Mouse (Mus musculus) MEL (cell line): ENCODE results near the gene Dennd6a. TPM values are rescaled to one million over a fixed set of nuclear protein-coding genes. Genes with fewer than 3 reads are reported as not detected.

ENCODE experiments used
- DNase-seq: peaks from one replicate; pipeline ENCODE4 v3.0.0; 2011; ENCODE audit warnings: low read depth, low spot score
- H3K27ac ChIP-seq: 2 replicates; pipeline ENCODE4 v1.5.1; 2012; ENCODE audit warnings: low read depth, mild to moderate bottlenecking, control low read depth, low read length, moderate library complexity; ENCODE audit not compliant: control insufficient read depth
- H3K27me3 ChIP-seq, 2 experiments: fragments of 150-350 bp in 1 of 2; sonication (generic) in 1 of 2; 2 replicates each; pipeline ENCODE4 v1.6.1; 2012; ENCODE audit warnings: low read length in 2 of 2, mild to moderate bottlenecking in 2 of 2, improper control_type of control experiment in 1 of 2, moderate library complexity in 1 of 2; ENCODE audit not compliant: insufficient read depth in 2 of 2, control insufficient read depth in 1 of 2
- H3K36me3 ChIP-seq, 2 experiments: 2 replicates each; pipeline ENCODE4 v1.6.1; 2012 to 2014; ENCODE audit warnings: low read length in 2 of 2, improper control_type of control experiment in 1 of 2, inconsistent platforms in 1 of 2, mild to moderate bottlenecking in 1 of 2; ENCODE audit not compliant: insufficient read depth in 2 of 2, control insufficient read depth in 1 of 2
- H3K4me1 ChIP-seq, 2 experiments: fragments of 150-350 bp in 1 of 2; sonication (generic) in 1 of 2; 2 replicates each; pipeline ENCODE4 v1.6.1; 2012; ENCODE audit warnings: low read length in 2 of 2, improper control_type of control experiment in 1 of 2, mild to moderate bottlenecking in 1 of 2; ENCODE audit not compliant: insufficient read depth in 2 of 2, control insufficient read depth in 1 of 2
- H3K4me3 ChIP-seq, 2 experiments: fragments of 150-350 bp in 1 of 2; sonication (generic) in 1 of 2; 2 replicates each; pipeline ENCODE4 v1.5.1; 2012; ENCODE audit warnings: low read depth in 2 of 2, low read length in 2 of 2, mild to moderate bottlenecking in 2 of 2, moderate library complexity in 2 of 2, control low read depth in 1 of 2, improper control_type of control experiment in 1 of 2; ENCODE audit not compliant: control insufficient read depth in 1 of 2, insufficient read depth in 1 of 2
- H3K79me2 ChIP-seq: 2 replicates; pipeline ENCODE4 v1.6.1; 2012; ENCODE audit warnings: mild to moderate bottlenecking, low read length, moderate library complexity; ENCODE audit not compliant: control insufficient read depth, poor library complexity, insufficient read depth
- H3K9ac ChIP-seq: 2 replicates; pipeline ENCODE4 v1.6.1; 2012; ENCODE audit warnings: low read depth, mild to moderate bottlenecking, control low read depth, low read length, moderate library complexity; ENCODE audit not compliant: control insufficient read depth, poor library complexity, severe bottlenecking
- H3K9me3 ChIP-seq: fragments of 150-350 bp; sonication (generic); replicated peaks from 2 replicates; pipeline ENCODE4 v1.6.1; 2012; ENCODE audit warnings: mild to moderate bottlenecking, low read length, improper control_type of control experiment, moderate library complexity; ENCODE audit not compliant: insufficient read depth
- CHD1 ChIP-seq: IDR thresholded peaks from 2 replicates; pipeline ENCODE4 v1.6.1; 2012; ENCODE audit warnings: low read depth, mild to moderate bottlenecking, inconsistent platforms, low read length, improper control_type of control experiment
- CHD2 ChIP-seq: IDR thresholded peaks from 2 replicates; pipeline ENCODE4 v1.6.1; 2011; ENCODE audit warnings: low read length, improper control_type of control experiment
- CTCF ChIP-seq, 3 experiments: IDR thresholded peaks in 2 of 3; conservative IDR thresholded peaks in 1 of 3; 2 replicates each; pipeline ENCODE4 v1.5.1; 2011 to 2012; ENCODE audit warnings: low read length in 3 of 3, low read depth in 2 of 3, mild to moderate bottlenecking in 2 of 3, improper control_type of control experiment in 1 of 3, inconsistent platforms in 1 of 3, mixed read lengths in 1 of 3, moderate library complexity in 1 of 3; ENCODE audit not compliant: control insufficient read depth in 1 of 3, insufficient read depth in 1 of 3, poor library complexity in 1 of 3, severe bottlenecking in 1 of 3
- ELF1 ChIP-seq: IDR thresholded peaks from 2 replicates; pipeline ENCODE4 v1.6.1; 2014; ENCODE audit warnings: low read depth, mild to moderate bottlenecking, inconsistent platforms, low read length, improper control_type of control experiment, moderate library complexity
- EP300 ChIP-seq, 2 experiments: IDR thresholded peaks; 2 replicates each; pipeline ENCODE4 v1.6.1; 2011; ENCODE audit warnings: improper control_type of control experiment in 2 of 2, low read length in 2 of 2, low read depth in 1 of 2, mild to moderate bottlenecking in 1 of 2
- ETS1 ChIP-seq: IDR thresholded peaks from 2 replicates; pipeline ENCODE4 v1.6.1; 2012; ENCODE audit warnings: low read depth, mild to moderate bottlenecking, inconsistent platforms, low read length, improper control_type of control experiment, moderate library complexity
- GABPA ChIP-seq: IDR thresholded peaks from 2 replicates; pipeline ENCODE4 v1.6.1; 2012; ENCODE audit warnings: low read depth, mild to moderate bottlenecking, inconsistent platforms, low read length, improper control_type of control experiment, moderate library complexity
- GATA1 ChIP-seq: IDR thresholded peaks from 2 replicates; pipeline ENCODE4 v1.6.1; 2011; ENCODE audit warnings: low read depth, low read length, improper control_type of control experiment
- HCFC1 ChIP-seq: IDR thresholded peaks from 2 replicates; pipeline ENCODE4 v1.6.1; 2012; ENCODE audit warnings: low read depth, mild to moderate bottlenecking, inconsistent platforms, low read length, improper control_type of control experiment, moderate library complexity
- KAT2A ChIP-seq: conservative IDR thresholded peaks from 2 replicates; pipeline ENCODE4 v1.6.1; 2012; ENCODE audit warnings: low read depth, low read length, improper control_type of control experiment, inconsistent platforms
- MAX ChIP-seq: IDR thresholded peaks from 2 replicates; pipeline ENCODE4 v1.6.1; 2011; ENCODE audit warnings: low read length, improper control_type of control experiment
- MAZ ChIP-seq: IDR thresholded peaks from 2 replicates; pipeline ENCODE4 v1.6.1; 2012; ENCODE audit warnings: low read depth, mild to moderate bottlenecking, inconsistent platforms, low read length, improper control_type of control experiment
- MXI1 ChIP-seq: IDR thresholded peaks from 2 replicates; pipeline ENCODE4 v1.6.1; 2011; ENCODE audit warnings: mild to moderate bottlenecking, low read depth, low read length, improper control_type of control experiment
- MYB ChIP-seq: IDR thresholded peaks from 2 replicates; pipeline ENCODE4 v1.6.1; 2011; ENCODE audit warnings: mild to moderate bottlenecking, low read depth, low read length, improper control_type of control experiment
- MYC ChIP-seq: IDR thresholded peaks from 2 replicates; pipeline ENCODE4 v1.6.1; 2011; ENCODE audit warnings: low read depth, mild to moderate bottlenecking, low read length, improper control_type of control experiment, moderate library complexity
- NELFE ChIP-seq: IDR thresholded peaks from 2 replicates; pipeline ENCODE4 v1.6.1; 2011; ENCODE audit warnings: low read depth, low read length, improper control_type of control experiment
- NRF1 ChIP-seq: IDR thresholded peaks from 2 replicates; pipeline ENCODE4 v1.6.1; 2014; ENCODE audit warnings: low read depth, mild to moderate bottlenecking, inconsistent platforms, low read length, improper control_type of control experiment, moderate library complexity; ENCODE audit not compliant: poor library complexity, insufficient read depth, severe bottlenecking
- POLR2A ChIP-seq, 2 experiments: IDR thresholded peaks; 2 replicates each; pipeline ENCODE4 v1.6.1; 2011 to 2012; ENCODE audit warnings: low read length in 2 of 2, mild to moderate bottlenecking in 2 of 2, control low read depth in 1 of 2, improper control_type of control experiment in 1 of 2, low read depth in 1 of 2, moderate library complexity in 1 of 2; ENCODE audit not compliant: control insufficient read depth in 1 of 2, insufficient read depth in 1 of 2, poor library complexity in 1 of 2
- POLR2AphosphoS2 ChIP-seq: IDR thresholded peaks from 2 replicates; pipeline ENCODE4 v1.6.1; 2011; ENCODE audit warnings: low read length, improper control_type of control experiment
- POLR2AphosphoS5 ChIP-seq: IDR thresholded peaks from 2 replicates; pipeline ENCODE4 v1.6.1; 2012; ENCODE audit warnings: low read depth, borderline replicate concordance, mild to moderate bottlenecking, inconsistent platforms, low read length, moderate library complexity, mixed read lengths
- RAD21 ChIP-seq: IDR thresholded peaks from 2 replicates; pipeline ENCODE4 v1.6.1; 2011; ENCODE audit warnings: mild to moderate bottlenecking, low read depth, low read length, improper control_type of control experiment
- SIN3A ChIP-seq: IDR thresholded peaks from 2 replicates; pipeline ENCODE4 v1.6.1; 2012; ENCODE audit warnings: low read length, improper control_type of control experiment, inconsistent platforms
- SMC3 ChIP-seq: IDR thresholded peaks from 2 replicates; pipeline ENCODE4 v1.6.1; 2011; ENCODE audit warnings: low read depth, low read length, improper control_type of control experiment
- TBP ChIP-seq: IDR thresholded peaks from 2 replicates; pipeline ENCODE4 v1.8.0; 2011; ENCODE audit warnings: low read depth, low read length, improper control_type of control experiment
- TCF12 ChIP-seq: IDR thresholded peaks from 2 replicates; pipeline ENCODE4 v1.6.1; 2014; ENCODE audit warnings: low read depth, mild to moderate bottlenecking, inconsistent platforms, low read length, improper control_type of control experiment, moderate library complexity
- USF1 ChIP-seq: IDR thresholded peaks from 2 replicates; pipeline ENCODE4 v1.6.1; 2014; ENCODE audit warnings: low read depth, mild to moderate bottlenecking, inconsistent platforms, low read length, improper control_type of control experiment, moderate library complexity
- ZMIZ1 ChIP-seq: IDR thresholded peaks from 2 replicates; pipeline ENCODE4 v1.6.1; 2012; ENCODE audit warnings: low read depth, mild to moderate bottlenecking, inconsistent platforms, low read length, improper control_type of control experiment, moderate library complexity
- ZNF384 ChIP-seq: IDR thresholded peaks from 2 replicates; pipeline ENCODE4 v1.6.1; 2012; ENCODE audit warnings: low read depth, mild to moderate bottlenecking, inconsistent platforms, low read length, improper control_type of control experiment
- polyA plus RNA-seq, 2 experiments: library from polyadenylated mRNA; stranded (reverse) in 1 of 2; unstranded in 1 of 2; fragments of >175 nt in 1 of 2; fragments of >200 nt in 1 of 2; gene quantifications; 2 replicates each; pipeline versions ENCODE4 v1.2.1 to v1.2.4; 2012; ENCODE audit warnings: low replicate concordance in 2 of 2, low read depth in 1 of 2; ENCODE audit not compliant: insufficient read length in 2 of 2, insufficient read depth in 1 of 2, missing spikeins in 1 of 2
- total RNA-seq: library from RNA; depleted of rRNA; stranded (reverse); fragments of 300-350 nt; gene quantifications from 2 replicates; pipeline ENCODE4 v1.2.3, GENCODE M21; 2012

Gene Dennd6a
- total and polyA plus RNA-seq, 3 experiments = 13.1 to 40.0 (median 13.6) TPM

- H3K27me3 ChIP-seq = no peaks in the 10 kb centered on the region
- peak overlapping the region; percentile 71 to 91 for H3K4me3 ChIP-seq
- H3K4me1 ChIP-seq = peaks cover 0 to 8% of the 10 kb centered on the region in 2 experiments; a peak in 2 of 4 replicates
- no peaks in the 10 kb centered on the region for H3K9me3 ChIP-seq
- TF ChIP-seq POLR2AphosphoS5 (peak; percentile 87; the same call in 1 of the 2 replicates), CTCF (IDR thresholded peaks at IDR 0.05 in 2 of 3, conservative IDR thresholded peaks at IDR 0.05 in 1 of 3; ENCODE audit: control insufficient read depth in 1 of 3, insufficient read depth in 1 of 3, low read depth in 2 of 3, low read length in 3 of 3, poor library complexity in 1 of 3, severe bottlenecking in 1 of 3) (no peak), CHD1 (peak; percentile 88; the same call in 1 of the 2 replicates), TCF12 (no peak)
- peak overlapping the region; percentile 93 for H3K27ac ChIP-seq
- H3K9ac ChIP-seq = peak overlapping the region; percentile 75
- peaks cover 0 to 23% of the 10 kb centered on the region in 2 experiments; a peak in 3 of 4 replicates for H3K36me3 ChIP-seq
- DNase-seq = peak; percentile 51
- H3K79me2 ChIP-seq = peaks cover 36% of the 10 kb centered on the region
These were observed 63.6 kb downstream of the Dennd6a start for GRCm38 (mm10) chr14:26637025-26637850.

- peaks cover 41% of the 10 kb centered on the region for H3K79me2 ChIP-seq
- peak within 1 kb of the TSS; percentile 95 for H3K9ac ChIP-seq
- TF ChIP-seq RAD21 (no peak), GABPA (0 out of 2 replicates have a peak, but pooled peaks have one; percentile 52), TBP (peak; percentile 95), GATA1 (no peak), MYC (peak; percentile 72; the same call in 1 of the 2 replicates), TCF12 (peak; percentile 75), ZMIZ1 (peak; percentile 93), MAZ (no peak), MYB (peak; percentile 90), ZNF384 (no peak), ETS1 (peak; percentile 37), NRF1 (peak; percentile 89), SMC3 (peak; percentile 3; the same call in 1 of the 2 replicates), EP300 (IDR thresholded peaks at IDR 0.05; ENCODE audit: low read depth in 1 of 2, low read length in 2 of 2) (peak in 1 of 2 experiments; percentile 62; a peak in 2 of 4 replicates), CHD2 (no peak; the same call in 1 of the 2 replicates), MAX (peak; percentile 68; the same call in 1 of the 2 replicates), SIN3A (peak; percentile 91), USF1 (peak; percentile 54), CHD1 (no peak), NELFE (peak; percentile 98), POLR2A (IDR thresholded peaks at IDR 0.05; ENCODE audit: control insufficient read depth in 1 of 2, insufficient read depth in 1 of 2, low read depth in 1 of 2, low read length in 2 of 2, poor library complexity in 1 of 2) (peak; percentile 70 to 99; a peak in 3 of 4 replicates), HCFC1 (peak; percentile 95), KAT2A (peak; percentile 87), POLR2AphosphoS2 (peak; percentile 98), ELF1 (peak; percentile 96), MXI1 (peak; percentile 83; the same call in 1 of the 2 replicates)
These were observed 64.4 kb downstream of the Dennd6a start, which contains the start of gene Arf4 for GRCm38 (mm10) chr14:26637851-26638707. Gene Arf4, plus strand, starts transcription at chr14:26638074.

More at GRCm38 (mm10) chr14:26637851-26638707, 64.4 kb downstream of the Dennd6a start, which contains the start of gene Arf4:
- no peaks in the 10 kb centered on the region for H3K9me3 ChIP-seq
- H3K36me3 ChIP-seq = peaks cover 0 to 29% of the 10 kb centered on the region in 2 experiments; a peak in 3 of 4 replicates
- peaks cover 3 to 15% of the 10 kb centered on the region in 2 experiments for H3K4me1 ChIP-seq
- DNase-seq = peak; percentile 99
- peak within 1 kb of the TSS; percentile 91 to 93 for H3K4me3 ChIP-seq
- peak within 1 kb of the TSS; percentile 93 for H3K27ac ChIP-seq
- H3K27me3 ChIP-seq = no peaks in the 10 kb centered on the region
